Mouse (Mus musculus) intestine, postnatal 0 days (tissue): ENCODE data around the gene C3ar1. TPM values are rescaled to one million over a fixed set of nuclear protein-coding genes. Genes with fewer than 3 reads are reported as not detected.

ENCODE experiments used
- ATAC-seq: fragments of 200-750 bp; cut with Nextera tagmentation; 2 replicates; pipeline ENCODE4 v1.8.0; 2017; ENCODE audit warnings: mild to moderate bottlenecking, moderate TSS enrichment, moderate library complexity
- H3K27ac ChIP-seq: fragments of 300-500 bp; sonication (generic); 2 replicates; pipeline ENCODE4 v1.5.1; 2014; ENCODE audit warnings: mild to moderate bottlenecking, low read depth, low read length, moderate library complexity
- H3K27me3 ChIP-seq: fragments of 300-500 bp; sonication (generic); replicated peaks from 2 replicates; pipeline ENCODE4 v1.6.1; 2014; ENCODE audit warnings: low read length, mixed read lengths; ENCODE audit not compliant: control insufficient read depth, insufficient read depth
- H3K36me3 ChIP-seq: fragments of 300-500 bp; sonication (generic); 2 replicates; pipeline ENCODE4 v1.6.1; 2014; ENCODE audit warnings: mild to moderate bottlenecking, moderate library complexity; ENCODE audit not compliant: control insufficient read depth, insufficient read depth
- H3K4me1 ChIP-seq: fragments of 300-500 bp; sonication (generic); replicated peaks from 2 replicates; pipeline ENCODE4 v1.6.1; 2014; ENCODE audit warnings: antibody characterized with exemption, low read length, mixed read lengths; ENCODE audit not compliant: control insufficient read depth, insufficient read depth
- H3K4me2 ChIP-seq: fragments of 300-500 bp; sonication (generic); replicated peaks from 2 replicates; pipeline ENCODE4 v1.6.1; 2014; ENCODE audit warnings: low read depth, mild to moderate bottlenecking, moderate library complexity
- H3K4me3 ChIP-seq: fragments of 300-500 bp; sonication (generic); 2 replicates; pipeline ENCODE4 v1.5.1; 2014; ENCODE audit warnings: low read depth, low read length
- H3K9ac ChIP-seq: fragments of 300-500 bp; sonication (generic); 2 replicates; pipeline ENCODE4 v1.6.1; 2014; ENCODE audit warnings: mild to moderate bottlenecking, low read depth, low read length
- H3K9me3 ChIP-seq: fragments of 300-500 bp; sonication (generic); 2 replicates; pipeline ENCODE4 v1.6.1; 2016; ENCODE audit warnings: mixed run types; ENCODE audit not compliant: control insufficient read depth
- CTCF ChIP-seq: sonication (generic); IDR thresholded peaks from 2 replicates; pipeline ENCODE4 v1.5.1; 2016; ENCODE audit warnings: low read depth, mild to moderate bottlenecking, control low read depth, antibody characterized with exemption, moderate library complexity
- WGBS: fragments of 180-500 bp; shearing (Covaris S2); extraction: QIAGEN DNeasy Blood & Tissue Kit; methylation state at CpG from one replicate; pipeline ENCODE4 v1.1.7; 2014; 5-methylcytosine and 5-hydroxymethylcytosine counted together
- microRNA-seq: library from miRNA; unstranded; fragments of <30 nt; microRNA quantifications from one replicate; pipeline ENCODE4, GENCODE M21; 2016
- polyA plus RNA-seq: library from polyadenylated mRNA; unstranded; fragments of >200 nt; fragmentation: Nextera tagmentation; extraction: Ambion mirVana; gene quantifications from 2 replicates; pipeline ENCODE4 v1.2.1, GENCODE M21; 2015

C3ar1 gene
- polyA plus RNA-seq, 1 experiment from 2014 or later = 2.2 TPM

- H3K27me3 ChIP-seq = peaks cover 3% of the 10 kb centered on the region; the same call in 1 of the 2 replicates
- no peak overlapping the region for H3K27ac ChIP-seq
- 5% methylated on average over 34 of the region's 34 CpGs for WGBS
- H3K9ac ChIP-seq = peak overlapping the region; percentile 47
- no peak for TF ChIP-seq CTCF
- no peaks in the 10 kb centered on the region for H3K36me3 ChIP-seq
- ATAC-seq = peak; percentile 20
- H3K9me3 ChIP-seq = no peaks in the 10 kb centered on the region
- H3K4me2 ChIP-seq = peak overlapping the region; percentile 95
- H3K4me1 ChIP-seq = no peaks in the 10 kb centered on the region
- H3K4me3 ChIP-seq = peak overlapping the region; percentile 47
Measured at GRCm38 (mm10) chr6:122801801-122802514, 54.0 kb downstream of the C3ar1 start.

GRCm38 (mm10) chr6:122801301-122801800 is 54.6 kb downstream of the C3ar1 start, which contains the start of gene Slc2a3:
TSS of gene Slc2a3 (minus strand) at chr6:122801640.
- Histone ChIP-seq H3K4me1 (no peaks in the 10 kb centered on the region), H3K9ac (peak within 1 kb of the TSS; percentile 47), H3K9me3 (no peaks in the 10 kb centered on the region), H3K4me3 (peak within 1 kb of the TSS; percentile 47), H3K36me3 (no peaks in the 10 kb centered on the region), H3K4me2 (peak within 1 kb of the TSS; percentile 95), H3K27ac (no peak within 1 kb of the TSS), H3K27me3 (peaks cover 3% of the 10 kb centered on the region; the same call in 1 of the 2 replicates)
- peak; percentile 23 for ATAC-seq
- TF ChIP-seq CTCF = no peak
- WGBS = 1% methylated on average over 46 of the region's 46 CpGs

- peak overlapping the region; percentile 47; the same call in 1 of the 2 replicates for H3K9ac ChIP-seq
- H3K4me1 ChIP-seq = no peaks in the 10 kb centered on the region
- TF ChIP-seq CTCF = no peak
- ATAC-seq = no peak
- no peaks in the 10 kb centered on the region for H3K9me3 ChIP-seq
- H3K4me2 ChIP-seq = peak overlapping the region; percentile 95
- H3K27ac ChIP-seq = no peak overlapping the region
- peak overlapping the region; percentile 47 for H3K4me3 ChIP-seq
- H3K36me3 ChIP-seq = no peaks in the 10 kb centered on the region
- peaks cover 3% of the 10 kb centered on the region; the same call in 1 of the 2 replicates for H3K27me3 ChIP-seq
- WGBS = 45% methylated on average over 10 of the region's 10 CpGs
Measured at GRCm38 (mm10) chr6:122800640-122801300, 55.2 kb downstream of the C3ar1 start.

Small RNA genes lying within 50 kb of the gene (microRNA-seq; reads per million reads assigned to microRNA genes)
- not detected for gene Mir7231

Other genes starting within 250 kb of the C3ar1 start
- gene Gdf3, start 246.1 kb downstream of the C3ar1 start, polyA plus RNA-seq = 0.07 and 0.09 TPM in 2 replicates
- gene Dppa3, start 229.8 kb downstream of the C3ar1 start, polyA plus RNA-seq = not detected in 2 replicates
- 0.08 and 0.12 TPM in 2 replicates for gene Nanog, start 148.7 kb downstream of the C3ar1 start, polyA plus RNA-seq
- gene Slc2a3, start 54.5 kb downstream of the C3ar1 start, polyA plus RNA-seq = 2.9 TPM in 2 replicates
- gene Foxj2, start 36.2 kb downstream of the C3ar1 start, polyA plus RNA-seq = 2.8 and 2.9 TPM in 2 replicates
- 45.8 and 48.7 TPM in 2 replicates for gene Necap1, start 18.3 kb upstream of the C3ar1 start, polyA plus RNA-seq
- 1.4 and 1.8 TPM in 2 replicates for gene Clec4a1, start 65.7 kb upstream of the C3ar1 start, polyA plus RNA-seq
- gene Clec4a3, start 96.4 kb upstream of the C3ar1 start, polyA plus RNA-seq = 0.78 and 1.0 TPM in 2 replicates
- gene Clec4a4, start 134.2 kb upstream of the C3ar1 start, polyA plus RNA-seq = not detected in 2 replicates
- not detected in 2 replicates for gene Clec4b1, start 193.8 kb upstream of the C3ar1 start, polyA plus RNA-seq